Mouse (Mus musculus) heart, embryonic 10.5 days (tissue): ENCODE data around the gene Zfp804a. TPM values are rescaled to one million over a fixed set of nuclear protein-coding genes. Genes with fewer than 3 reads are reported as not detected.

Experiments used
- DNase-seq: peaks from one replicate; pipeline ENCODE4 v3.0.0-alpha.2; 2017; ENCODE audit warnings: low spot score
- H3K27ac ChIP-seq: fragments of 300-500 bp; sonication (generic); 2 replicates; pipeline ENCODE4 v1.5.1; 2016; ENCODE audit warnings: mild to moderate bottlenecking
- H3K27me3 ChIP-seq: fragments of 300-500 bp; sonication (generic); 2 replicates; pipeline ENCODE4 v1.6.1; 2016; ENCODE audit warnings: mild to moderate bottlenecking; ENCODE audit not compliant: poor library complexity, insufficient read depth, severe bottlenecking
- H3K36me3 ChIP-seq: fragments of 300-500 bp; sonication (generic); 2 replicates; pipeline ENCODE4 v1.6.1; 2016; ENCODE audit warnings: mild to moderate bottlenecking, moderate library complexity
- H3K4me1 ChIP-seq: fragments of 300-500 bp; sonication (generic); 2 replicates; pipeline ENCODE4 v1.6.1; 2016; ENCODE audit warnings: mild to moderate bottlenecking
- H3K4me3 ChIP-seq: fragments of 300-500 bp; sonication (generic); 2 replicates; pipeline ENCODE4 v1.5.1; 2016; ENCODE audit warnings: mild to moderate bottlenecking, moderate library complexity
- H3K9me3 ChIP-seq: fragments of 300-500 bp; sonication (generic); 2 replicates; pipeline ENCODE4 v1.6.1; 2016; ENCODE audit warnings: mild to moderate bottlenecking, moderate library complexity
- WGBS: fragments of 180-500 bp; shearing (Covaris S2); methylation state at CpG from one replicate; pipeline ENCODE4 v1.1.7; 2016; 5-methylcytosine and 5-hydroxymethylcytosine counted together
- polyA plus RNA-seq: library from polyadenylated mRNA; unstranded; fragments of >200 nt; fragmentation: Nextera tagmentation; extraction: Ambion mirVana; gene quantifications from 2 replicates; pipeline ENCODE4 v1.2.1, GENCODE M21; 2016

The Zfp804a gene
- polyA plus RNA-seq: 0.36 and 0.51 TPM in 2 replicates

GRCm38 (mm10) chr2:82053185-82053891, at the start of gene Zfp804a:
TSS of gene Zfp804a (plus strand) at chr2:82053222.
- Histone ChIP-seq H3K27me3 (peaks cover 43% of the 10 kb centered on the region), H3K36me3 (no peaks in the 10 kb centered on the region), H3K4me1 (peaks cover 13% of the 10 kb centered on the region; the same call in 1 of the 2 replicates), H3K27ac (peak within 1 kb of the TSS; percentile 72), H3K4me3 (peak within 1 kb of the TSS; percentile 80), H3K9me3 (no peaks in the 10 kb centered on the region)
- under 1% methylated on average over 74 of the region's 82 CpGs for WGBS
- peak; percentile 74 for DNase-seq

- peaks cover 13% of the 10 kb centered on the region; the same call in 1 of the 2 replicates for H3K4me1 ChIP-seq
- WGBS: 76% methylated on average over 4 of the region's 4 CpGs
- no peaks in the 10 kb centered on the region for H3K9me3 ChIP-seq
- no peak for DNase-seq
- H3K27ac ChIP-seq: no peak overlapping the region
- H3K36me3 ChIP-seq: no peaks in the 10 kb centered on the region
- peaks cover 43% of the 10 kb centered on the region for H3K27me3 ChIP-seq
- H3K4me3 ChIP-seq: no peak overlapping the region
Observed at GRCm38 (mm10) chr2:82051635-82052034, 1.4 kb upstream of the Zfp804a start.

- peak; percentile 65 for DNase-seq
- peaks cover 43% of the 10 kb centered on the region for H3K27me3 ChIP-seq
Observed at GRCm38 (mm10) chr2:82052338-82053184, 461 bp upstream of the Zfp804a start.

GRCm38 (mm10) chr2:82054446-82054845, 1.4 kb downstream of the Zfp804a start:
- H3K4me3 ChIP-seq: peak overlapping the region; percentile 80
- H3K36me3 ChIP-seq: no peaks in the 10 kb centered on the region
- no peaks in the 10 kb centered on the region for H3K9me3 ChIP-seq
- H3K27me3 ChIP-seq: peaks cover 43% of the 10 kb centered on the region
- 49% methylated on average over 4 of the region's 4 CpGs for WGBS
- DNase-seq: no peak
- H3K27ac ChIP-seq: no peak overlapping the region
- H3K4me1 ChIP-seq: peaks cover 13% of the 10 kb centered on the region; the same call in 1 of the 2 replicates

More at GRCm38 (mm10) chr2:82052338-82053184, 461 bp upstream of the Zfp804a start:
- Histone ChIP-seq H3K9me3 (no peaks in the 10 kb centered on the region), H3K4me3 (peak overlapping the region; percentile 80), H3K4me1 (peaks cover 13% of the 10 kb centered on the region; the same call in 1 of the 2 replicates), H3K36me3 (no peaks in the 10 kb centered on the region), H3K27ac (0 out of 2 replicates have a peak overlapping the region, but pooled peaks have one; percentile 72)
- WGBS: 5% methylated on average over 34 of the region's 34 CpGs

GRCm38 (mm10) chr2:82064671-82065070, 11.6 kb downstream of the Zfp804a start:
- Histone ChIP-seq H3K36me3 (no peaks in the 10 kb centered on the region), H3K4me1 (no peaks in the 10 kb centered on the region), H3K4me3 (no peak overlapping the region), H3K27me3 (no peaks in the 10 kb centered on the region), H3K27ac (no peak overlapping the region), H3K9me3 (no peaks in the 10 kb centered on the region)
- DNase-seq: no peak
- WGBS: 28% methylated on average over 5 of the region's 5 CpGs

GRCm38 (mm10) chr2:82067912-82068311, 14.9 kb downstream of the Zfp804a start:
- 88% methylated on average over 1 of the region's 1 CpGs for WGBS

GRCm38 (mm10) chr2:82069172-82069571, 16.1 kb downstream of the Zfp804a start:
- H3K4me3 ChIP-seq: no peak overlapping the region
- no peaks in the 10 kb centered on the region for H3K9me3 ChIP-seq
- no peaks in the 10 kb centered on the region for H3K36me3 ChIP-seq
- no peak for DNase-seq
- no peaks in the 10 kb centered on the region for H3K4me1 ChIP-seq
- H3K27ac ChIP-seq: no peak overlapping the region
- no peaks in the 10 kb centered on the region for H3K27me3 ChIP-seq
- 78% methylated on average over 1 of the region's 1 CpGs for WGBS

More at GRCm38 (mm10) chr2:82067912-82068311, 14.9 kb downstream of the Zfp804a start:
- no peaks in the 10 kb centered on the region for H3K36me3 ChIP-seq
- H3K4me1 ChIP-seq: no peaks in the 10 kb centered on the region
- no peak overlapping the region for H3K4me3 ChIP-seq
- DNase-seq: no peak
- H3K27ac ChIP-seq: no peak overlapping the region
- H3K9me3 ChIP-seq: no peaks in the 10 kb centered on the region
- no peaks in the 10 kb centered on the region for H3K27me3 ChIP-seq

- H3K4me3 ChIP-seq: no peak overlapping the region
- H3K27ac ChIP-seq: no peak overlapping the region
- H3K36me3 ChIP-seq: no peaks in the 10 kb centered on the region
- WGBS: 81% methylated on average over 3 of the region's 3 CpGs
- no peak for DNase-seq
- H3K4me1 ChIP-seq: no peaks in the 10 kb centered on the region
- no peaks in the 10 kb centered on the region for H3K27me3 ChIP-seq
- H3K9me3 ChIP-seq: no peaks in the 10 kb centered on the region
Observed at GRCm38 (mm10) chr2:82076883-82077282, 23.9 kb downstream of the Zfp804a start.

GRCm38 (mm10) chr2:82078287-82078994, 25.4 kb downstream of the Zfp804a start:
- Histone ChIP-seq H3K27ac (no peak overlapping the region), H3K9me3 (no peaks in the 10 kb centered on the region), H3K27me3 (no peaks in the 10 kb centered on the region), H3K36me3 (no peaks in the 10 kb centered on the region), H3K4me1 (no peaks in the 10 kb centered on the region), H3K4me3 (no peak overlapping the region)
- WGBS: 84% methylated on average over 6 of the region's 6 CpGs
- DNase-seq: no peak

GRCm38 (mm10) chr2:82080678-82081077, 27.7 kb downstream of the Zfp804a start:
- no peak overlapping the region for H3K27ac ChIP-seq
- no peak overlapping the region for H3K4me3 ChIP-seq
- H3K36me3 ChIP-seq: no peaks in the 10 kb centered on the region
- WGBS: 73% methylated on average over 4 of the region's 4 CpGs
- H3K4me1 ChIP-seq: no peaks in the 10 kb centered on the region
- H3K9me3 ChIP-seq: no peaks in the 10 kb centered on the region
- H3K27me3 ChIP-seq: no peaks in the 10 kb centered on the region
- no peak for DNase-seq

GRCm38 (mm10) chr2:82113148-82113547, 60.1 kb downstream of the Zfp804a start:
- H3K4me1 ChIP-seq: no peaks in the 10 kb centered on the region
- no peaks in the 10 kb centered on the region for H3K27me3 ChIP-seq
- no peaks in the 10 kb centered on the region for H3K36me3 ChIP-seq
- H3K27ac ChIP-seq: no peak overlapping the region
- no peak overlapping the region for H3K4me3 ChIP-seq
- no peak for DNase-seq
- no peaks in the 10 kb centered on the region for H3K9me3 ChIP-seq
- WGBS: 67% methylated on average over 1 of the region's 1 CpGs

GRCm38 (mm10) chr2:82113650-82114049, 60.6 kb downstream of the Zfp804a start:
- WGBS: 85% methylated on average over 2 of the region's 2 CpGs
- Histone ChIP-seq H3K27ac (no peak overlapping the region), H3K4me1 (no peaks in the 10 kb centered on the region), H3K4me3 (no peak overlapping the region), H3K36me3 (no peaks in the 10 kb centered on the region), H3K9me3 (no peaks in the 10 kb centered on the region), H3K27me3 (no peaks in the 10 kb centered on the region)
- no peak for DNase-seq
